Mouse (Mus musculus) midbrain, embryonic 16.5 days (tissue): ENCODE measurements around the gene Tmem86b. TPM values are rescaled to one million over a fixed set of nuclear protein-coding genes. Genes with fewer than 3 reads are reported as not detected.
"Not testable (repeated sequence)": the region's sequence is repeated elsewhere in the genome, so short reads cannot be mapped to it uniquely, and the experiment has no call there.

ENCODE experiments used
- ATAC-seq: fragments of 200-750 bp; cut with Nextera tagmentation; 2 replicates; pipeline ENCODE4 v1.8.0; 2017; ENCODE audit warnings: moderate TSS enrichment
- H3K27ac ChIP-seq: fragments of 300-500 bp; sonication (generic); 2 replicates; pipeline ENCODE4 v1.5.1; 2014; ENCODE audit warnings: mild to moderate bottlenecking, low read length, mixed read lengths
- H3K27me3 ChIP-seq: fragments of 300-500 bp; sonication (generic); 2 replicates; pipeline ENCODE4 v1.6.1; 2014; ENCODE audit warnings: low read depth, low read length, mixed read lengths; ENCODE audit not compliant: control insufficient read depth, insufficient read depth
- H3K36me3 ChIP-seq: fragments of 300-500 bp; sonication (generic); 2 replicates; pipeline ENCODE4 v1.6.1; 2014; ENCODE audit warnings: mild to moderate bottlenecking, low read length, moderate library complexity, mixed read lengths; ENCODE audit not compliant: control insufficient read depth, insufficient read depth
- H3K4me1 ChIP-seq: fragments of 300-500 bp; sonication (generic); 2 replicates; pipeline ENCODE4 v1.6.1; 2014; ENCODE audit warnings: mild to moderate bottlenecking, low read length, mixed read lengths; ENCODE audit not compliant: control insufficient read depth, insufficient read depth
- H3K4me2 ChIP-seq: fragments of 300-500 bp; sonication (generic); 2 replicates; pipeline ENCODE4 v1.6.1; 2014; ENCODE audit warnings: mild to moderate bottlenecking, low read length, mixed read lengths
- H3K4me3 ChIP-seq: fragments of 300-500 bp; sonication (generic); 2 replicates; pipeline ENCODE4 v1.5.1; 2014; ENCODE audit warnings: low read depth, mild to moderate bottlenecking, low read length, moderate library complexity, mixed read lengths
- H3K9ac ChIP-seq: fragments of 300-500 bp; sonication (generic); 2 replicates; pipeline ENCODE4 v1.6.1; 2014; ENCODE audit warnings: low read depth, low read length, mixed read lengths
- H3K9me3 ChIP-seq: fragments of 300-500 bp; sonication (generic); replicated peaks from 2 replicates; pipeline ENCODE4 v1.6.1; 2014; ENCODE audit warnings: mild to moderate bottlenecking, low read length, mixed read lengths; ENCODE audit not compliant: control insufficient read depth, poor library complexity, severe bottlenecking
- WGBS: fragments of 180-500 bp; shearing (Covaris S2); extraction: QIAGEN DNeasy Blood & Tissue Kit; methylation state at CpG from one replicate; pipeline ENCODE4 v1.1.7; 2014; 5-methylcytosine and 5-hydroxymethylcytosine counted together
- microRNA-seq: library from miRNA; unstranded; fragments of <30 nt; microRNA quantifications from one replicate; pipeline ENCODE4, GENCODE M21; 2017
- polyA plus RNA-seq: library from polyadenylated mRNA; unstranded; fragments of >200 nt; fragmentation: Nextera tagmentation; extraction: Ambion mirVana; gene quantifications from 2 replicates; pipeline ENCODE4 v1.2.1, GENCODE M21; 2015

Gene Tmem86b
- polyA plus RNA-seq, 1 experiment from 2014 or later: 2.1 TPM

GRCm38 (mm10) chr7:4581481-4581880 is 49.7 kb downstream of the Tmem86b start:
- not testable (repeated sequence) for H3K27ac ChIP-seq, ATAC-seq, H3K36me3 ChIP-seq, H3K27me3 ChIP-seq, H3K4me2 ChIP-seq, H3K4me1 ChIP-seq, H3K9ac ChIP-seq, H3K9me3 ChIP-seq, H3K4me3 ChIP-seq
- WGBS: 82% methylated on average over 3 of the region's 3 CpGs

Small RNA genes within 50 kb of the gene (microRNA-seq; reads per million reads assigned to microRNA genes)
- gene Gm23577: not detected

Other genes starting within 250 kb of the Tmem86b start
- 0.06 TPM in 1 of 2 replicates, not detected in the other for gene Gp6, start 233.7 kb downstream of the Tmem86b start, polyA plus RNA-seq
- gene Rdh13, start 185.8 kb downstream of the Tmem86b start, polyA plus RNA-seq: 43.2 and 45.6 TPM in 2 replicates
- gene Eps8l1, start 170.7 kb downstream of the Tmem86b start, polyA plus RNA-seq: 12.8 TPM in 2 replicates
- gene Ppp1r12c, start 129.7 kb downstream of the Tmem86b start, polyA plus RNA-seq: 35.6 and 44.7 TPM in 2 replicates
- gene Tnnt1, start 115.0 kb downstream of the Tmem86b start, polyA plus RNA-seq: 3.2 and 3.6 TPM in 2 replicates
- 1.8 TPM in 2 replicates for gene Tnni3, start 107.2 kb downstream of the Tmem86b start, polyA plus RNA-seq
- 2.2 and 2.4 TPM in 2 replicates for gene Dnaaf3, start 99.0 kb downstream of the Tmem86b start, polyA plus RNA-seq
- gene Syt5, start 83.9 kb downstream of the Tmem86b start, polyA plus RNA-seq: 185 and 186 TPM in 2 replicates
- 0.68 and 1.4 TPM in 2 replicates for gene Ptprh, start 27.4 kb downstream of the Tmem86b start, polyA plus RNA-seq
- 5.6 and 6.8 TPM in 2 replicates for gene Ppp6r1, start 27.6 kb upstream of the Tmem86b start, polyA plus RNA-seq
- 169 and 181 TPM in 2 replicates for gene Hspbp1, start 53.6 kb upstream of the Tmem86b start, polyA plus RNA-seq
- gene Brsk1, start 59.2 kb upstream of the Tmem86b start, polyA plus RNA-seq: 7.5 and 7.8 TPM in 2 replicates
- 0.25 TPM in 1 of 2 replicates, not detected in the other for gene Tmem150b, start 93.8 kb upstream of the Tmem86b start, polyA plus RNA-seq
- 58.5 and 61.1 TPM in 2 replicates for gene Kmt5c, start 108.7 kb upstream of the Tmem86b start, polyA plus RNA-seq
- 19.3 and 21.3 TPM in 2 replicates for gene Cox6b2, start 121.7 kb upstream of the Tmem86b start, polyA plus RNA-seq
- gene Fam71e2, start 139.9 kb upstream of the Tmem86b start, polyA plus RNA-seq: not detected in 2 replicates
- 1.3 TPM in 2 replicates for gene Il11, start 151.4 kb upstream of the Tmem86b start, polyA plus RNA-seq
- 0.48 and 0.73 TPM in 2 replicates for gene Tmem190, start 151.5 kb upstream of the Tmem86b start, polyA plus RNA-seq
- 6.2 and 6.5 TPM in 2 replicates for gene Tmem238, start 158.2 kb upstream of the Tmem86b start, polyA plus RNA-seq
- 201 and 213 TPM in 2 replicates for gene Rpl28, start 161.5 kb upstream of the Tmem86b start, polyA plus RNA-seq
- gene Ube2s, start 181.2 kb upstream of the Tmem86b start, polyA plus RNA-seq: 226 and 253 TPM in 2 replicates
- gene Shisa7, start 213.3 kb upstream of the Tmem86b start, polyA plus RNA-seq: 14.0 and 14.6 TPM in 2 replicates
- gene Isoc2b, start 238.8 kb upstream of the Tmem86b start, polyA plus RNA-seq: 3.6 and 5.0 TPM in 2 replicates
- gene Isoc2a, start 245.7 kb upstream of the Tmem86b start, polyA plus RNA-seq: 0.46 and 0.57 TPM in 2 replicates